Mouse (Mus musculus): ENCODE results near the gene Olfr61.
"Not testable (repeated sequence)": the region's sequence is repeated elsewhere in the genome, so short reads cannot be mapped to it uniquely, and the experiment has no call there.

Gene Olfr61

GRCm38 (mm10) chr7:140628670-140629069 is at the start of gene Olfr61:
Gene Olfr61, plus strand, starts transcription at chr7:140628970.
- not testable (repeated sequence) for DNase-seq (ENCODE audit: extremely low spot score, low read depth, low spot score)

GRCm38 (mm10) chr7:140600969-140601368 is 27.8 kb upstream of the Olfr61 start, which contains the start of gene Olfr46:
Gene Olfr46, plus strand, starts transcription at chr7:140601269.
- not testable (repeated sequence) for DNase-seq (ENCODE audit: extremely low spot score, low read depth, low spot score)

GRCm38 (mm10) chr7:140630559-140630958 is 1.8 kb downstream of the Olfr61 start:
- DNase-seq (ENCODE audit: extremely low spot score, low read depth, low spot score) = no peak

- DNase-seq (ENCODE audit: extremely low spot score, low read depth, low spot score) = no peak
These were observed 17.4 kb downstream of the Olfr61 start, which contains the start of gene Olfr53 for GRCm38 (mm10) chr7:140646152-140646551. Gene Olfr53, plus strand, starts transcription at chr7:140646452.

- no peak for DNase-seq (ENCODE audit: extremely low spot score, low read depth, low spot score)
These were observed 30.9 kb downstream of the Olfr61 start, which contains the start of gene Olfr539 for GRCm38 (mm10) chr7:140659630-140660029. Gene Olfr539, plus strand, starts transcription at chr7:140659930.

- DNase-seq (ENCODE audit: extremely low spot score, low read depth, low spot score) = not testable (repeated sequence)
These were observed 41.9 kb downstream of the Olfr61 start for GRCm38 (mm10) chr7:140670693-140671092.

GRCm38 (mm10) chr7:140675863-140676262 is 47.1 kb downstream of the Olfr61 start:
- DNase-seq (ENCODE audit: extremely low spot score, low read depth, low spot score) = no peak

- DNase-seq (ENCODE audit: extremely low spot score, low read depth, low spot score) = not testable (repeated sequence)
These were observed 50.8 kb downstream of the Olfr61 start for GRCm38 (mm10) chr7:140679591-140679990.

- DNase-seq (ENCODE audit: extremely low spot score, low read depth, low spot score) = no peak
These were observed 52.9 kb downstream of the Olfr61 start, which contains the start of gene Olfr45 for GRCm38 (mm10) chr7:140681651-140682050. Gene Olfr45, plus strand, starts transcription at chr7:140681951.

Measured in hindlimb bud, embryonic 11.5 days (tissue).